Mouse (Mus musculus): ENCODE results near the gene Ear6. TPM values are rescaled to one million over a fixed set of nuclear protein-coding genes. Genes with fewer than 3 reads are reported as not detected.
"Not testable (repeated sequence)": the region's sequence is repeated elsewhere in the genome, so short reads cannot be mapped to it uniquely, and the experiment has no call there.

Gene Ear6
- polyA plus RNA-seq (2015; fragmentation: Nextera tagmentation; extraction: Ambion mirVana), result 6.1 and 12.4 TPM in 2 replicates

DNA sequence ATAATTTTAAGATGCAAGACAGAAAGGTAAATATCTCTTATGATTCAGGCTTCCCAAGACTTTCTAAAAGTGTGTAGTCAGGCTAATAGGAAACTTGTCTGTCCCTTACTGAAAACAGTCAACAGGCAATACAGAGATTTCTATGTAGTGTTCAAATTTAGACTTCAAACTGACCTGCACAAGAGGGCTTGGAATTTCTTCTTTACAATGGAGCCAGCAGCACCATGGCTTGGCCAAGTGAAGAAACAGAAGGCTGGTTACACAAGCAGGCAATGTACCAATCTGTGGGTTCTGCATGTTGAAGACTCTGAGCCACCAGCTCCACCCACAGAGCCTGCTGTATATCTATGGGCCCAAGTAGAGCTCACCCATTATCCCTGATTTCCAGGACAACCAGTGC is at the start of gene Ear6:
Gene Ear6, plus strand, starts transcription at position 301 of the 400 bp plus-strand sequence.
- Histone ChIP-seq H3K9ac (no peak within 1 kb of the TSS), H3K27ac (replicated peaks) (no peak within 1 kb of the TSS), H3K27me3 (no peaks in the 10 kb centered on the region), H3K36me3 (replicated peaks) (no peaks in the 10 kb centered on the region), H3K4me3 (replicated peaks) (no peak within 1 kb of the TSS), H3K4me2 (no peak within 1 kb of the TSS), H3K4me1 (replicated peaks) (no peaks in the 10 kb centered on the region), H3K9me3 (replicated peaks) (no peaks in the 10 kb centered on the region)
- ATAC-seq (ENCODE audit: insufficient read depth), result no peak

DNA sequence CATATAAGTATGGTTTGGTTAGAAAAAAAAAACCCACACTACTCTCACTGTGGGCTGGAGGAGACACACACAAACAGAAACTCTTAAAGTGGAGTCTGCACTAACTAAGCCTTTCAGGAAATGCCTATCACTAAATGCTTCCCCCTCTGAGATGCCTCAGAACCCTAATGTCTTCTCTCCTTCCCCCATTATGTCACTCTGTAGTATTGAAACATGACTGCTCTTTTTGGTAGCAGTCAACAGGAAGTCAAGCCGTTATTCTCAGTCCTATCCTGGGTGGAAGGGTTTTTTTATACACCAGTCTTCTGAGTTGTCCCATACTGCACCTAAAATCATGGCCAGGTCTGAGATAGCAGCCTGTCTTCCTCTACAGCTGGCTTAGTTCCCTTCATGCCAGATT is 26.9 kb upstream of the Ear6 start:
- H3K4me3 ChIP-seq (replicated peaks), result no peak overlapping the region
- no peak overlapping the region for H3K27ac ChIP-seq (replicated peaks)
- no peaks in the 10 kb centered on the region for H3K4me1 ChIP-seq (replicated peaks)
- no peaks in the 10 kb centered on the region for H3K9me3 ChIP-seq (replicated peaks)
- no peak overlapping the region for H3K9ac ChIP-seq
- H3K4me2 ChIP-seq, result no peak overlapping the region
- 16% methylated on average over 1 of the region's 1 CpGs for WGBS (ENCODE audit: insufficient replicate concordance)
- no peaks in the 10 kb centered on the region for H3K36me3 ChIP-seq (replicated peaks)
- ATAC-seq (ENCODE audit: insufficient read depth), result no peak
- H3K27me3 ChIP-seq, result no peaks in the 10 kb centered on the region

GRCm38 (mm10) chr14:51827842-51828241 is 25.7 kb upstream of the Ear6 start:
- not testable (repeated sequence) for H3K4me1 ChIP-seq (replicated peaks); H3K9me3 ChIP-seq (replicated peaks); H3K4me3 ChIP-seq (replicated peaks); H3K9ac ChIP-seq; H3K27me3 ChIP-seq; H3K4me2 ChIP-seq; H3K27ac ChIP-seq (replicated peaks); ATAC-seq (ENCODE audit: insufficient read depth); H3K36me3 ChIP-seq (replicated peaks)
- 20% methylated on average over 5 of the region's 5 CpGs for WGBS (ENCODE audit: insufficient replicate concordance)

GRCm38 (mm10) chr14:51829188-51829587 is 24.3 kb upstream of the Ear6 start:
- no peak for ATAC-seq (ENCODE audit: insufficient read depth)
- Histone ChIP-seq H3K4me2 (no peak overlapping the region), H3K9me3 (replicated peaks) (no peaks in the 10 kb centered on the region), H3K27ac (replicated peaks) (no peak overlapping the region), H3K9ac (no peak overlapping the region), H3K4me3 (replicated peaks) (no peak overlapping the region), H3K36me3 (replicated peaks) (no peaks in the 10 kb centered on the region), H3K27me3 (no peaks in the 10 kb centered on the region), H3K4me1 (replicated peaks) (no peaks in the 10 kb centered on the region)
- 64% methylated on average over 6 of the region's 6 CpGs for WGBS (ENCODE audit: insufficient replicate concordance)

- not testable (repeated sequence) for ATAC-seq (ENCODE audit: insufficient read depth); H3K4me2 ChIP-seq; H3K36me3 ChIP-seq (replicated peaks); H3K9ac ChIP-seq; H3K27me3 ChIP-seq; H3K4me3 ChIP-seq (replicated peaks); H3K4me1 ChIP-seq (replicated peaks); H3K9me3 ChIP-seq (replicated peaks); H3K27ac ChIP-seq (replicated peaks)
- 18% methylated on average over 2 of the region's 2 CpGs for WGBS (ENCODE audit: insufficient replicate concordance)
These were observed 15.0 kb upstream of the Ear6 start for GRCm38 (mm10) chr14:51838480-51838879.

- Histone ChIP-seq H3K9me3 (replicated peaks) (no peaks in the 10 kb centered on the region), H3K36me3 (replicated peaks) (no peaks in the 10 kb centered on the region), H3K4me3 (replicated peaks) (no peak overlapping the region), H3K4me2 (no peak overlapping the region), H3K9ac (no peak overlapping the region), H3K27me3 (no peaks in the 10 kb centered on the region), H3K27ac (replicated peaks) (no peak overlapping the region), H3K4me1 (replicated peaks) (no peaks in the 10 kb centered on the region)
- ATAC-seq (ENCODE audit: insufficient read depth), result no peak
- WGBS (ENCODE audit: insufficient replicate concordance), result 26% methylated on average over 1 of the region's 1 CpGs
These were observed 11.2 kb upstream of the Ear6 start for GRCm38 (mm10) chr14:51842250-51842649.

GRCm38 (mm10) chr14:51842781-51843180 is 10.7 kb upstream of the Ear6 start:
- ATAC-seq (ENCODE audit: insufficient read depth), result no peak
- Histone ChIP-seq H3K27ac (replicated peaks) (no peak overlapping the region), H3K4me3 (replicated peaks) (no peak overlapping the region), H3K4me1 (replicated peaks) (no peaks in the 10 kb centered on the region), H3K9ac (no peak overlapping the region), H3K9me3 (replicated peaks) (no peaks in the 10 kb centered on the region), H3K36me3 (replicated peaks) (no peaks in the 10 kb centered on the region), H3K4me2 (no peak overlapping the region), H3K27me3 (no peaks in the 10 kb centered on the region)
- 48% methylated on average over 2 of the region's 2 CpGs for WGBS (ENCODE audit: insufficient replicate concordance)

GRCm38 (mm10) chr14:51843882-51844281 is 9.6 kb upstream of the Ear6 start:
- ATAC-seq (ENCODE audit: insufficient read depth), result no peak
- no peak overlapping the region for H3K4me2 ChIP-seq
- no peaks in the 10 kb centered on the region for H3K9me3 ChIP-seq (replicated peaks)
- H3K4me3 ChIP-seq (replicated peaks), result no peak overlapping the region
- H3K36me3 ChIP-seq (replicated peaks), result no peaks in the 10 kb centered on the region
- no peak overlapping the region for H3K27ac ChIP-seq (replicated peaks)
- no peaks in the 10 kb centered on the region for H3K27me3 ChIP-seq
- H3K9ac ChIP-seq, result no peak overlapping the region
- no peaks in the 10 kb centered on the region for H3K4me1 ChIP-seq (replicated peaks)

DNA sequence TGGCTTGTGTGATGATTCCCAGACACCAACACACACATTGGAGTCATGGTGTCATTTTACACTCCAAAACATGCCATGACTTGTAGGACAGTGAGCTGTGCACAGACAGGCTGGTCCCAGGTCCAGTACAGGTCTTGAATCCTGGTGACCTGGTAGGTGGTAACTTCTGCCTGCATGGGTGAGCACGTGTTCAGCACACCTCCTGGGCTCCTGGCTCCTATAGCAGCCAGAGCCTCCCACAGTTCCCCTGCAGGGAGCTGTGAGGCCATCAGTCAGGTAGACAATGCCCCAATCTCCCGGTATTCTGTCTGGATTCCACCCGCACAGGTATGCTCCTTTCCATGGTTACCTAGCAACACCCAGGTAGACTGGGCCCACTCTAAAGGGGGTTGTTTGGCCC is 6.9 kb upstream of the Ear6 start:
- Histone ChIP-seq H3K9ac (no peak overlapping the region), H3K27me3 (no peaks in the 10 kb centered on the region), H3K4me3 (replicated peaks) (no peak overlapping the region), H3K36me3 (replicated peaks) (no peaks in the 10 kb centered on the region), H3K4me1 (replicated peaks) (no peaks in the 10 kb centered on the region), H3K27ac (replicated peaks) (no peak overlapping the region), H3K4me2 (no peak overlapping the region), H3K9me3 (replicated peaks) (no peaks in the 10 kb centered on the region)
- ATAC-seq (ENCODE audit: insufficient read depth), result no peak
- 59% methylated on average over 3 of the region's 3 CpGs for WGBS (ENCODE audit: insufficient replicate concordance)

GRCm38 (mm10) chr14:51851006-51851405 is 2.5 kb upstream of the Ear6 start:
- not testable (repeated sequence) for H3K9me3 ChIP-seq (replicated peaks); H3K4me3 ChIP-seq (replicated peaks); ATAC-seq (ENCODE audit: insufficient read depth); H3K27me3 ChIP-seq; H3K36me3 ChIP-seq (replicated peaks); H3K9ac ChIP-seq; H3K4me2 ChIP-seq; H3K4me1 ChIP-seq (replicated peaks); H3K27ac ChIP-seq (replicated peaks)
- 31% methylated on average over 3 of the region's 3 CpGs for WGBS (ENCODE audit: insufficient replicate concordance)

DNA sequence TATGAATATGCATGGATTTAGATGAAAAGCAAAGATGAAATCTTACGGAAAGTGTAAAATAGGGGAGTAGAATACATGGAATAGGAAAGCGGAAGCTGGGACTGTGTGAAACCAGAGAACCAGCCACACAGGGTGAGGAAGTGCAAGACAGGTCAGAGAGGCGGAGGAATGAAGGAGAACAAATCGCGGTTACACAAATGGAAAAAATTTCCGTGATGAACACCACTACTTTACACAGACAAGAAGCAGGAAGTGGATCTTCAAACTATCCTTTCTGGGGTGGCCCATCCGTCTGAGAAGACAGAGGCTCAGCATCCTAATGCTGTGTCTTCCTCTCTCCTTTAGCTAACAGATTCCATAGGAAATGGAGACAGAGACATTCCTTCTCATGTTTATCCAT is 1.8 kb downstream of the Ear6 start:
- not testable (repeated sequence) for H3K9me3 ChIP-seq (replicated peaks); H3K9ac ChIP-seq; ATAC-seq (ENCODE audit: insufficient read depth); H3K4me2 ChIP-seq; H3K4me3 ChIP-seq (replicated peaks); H3K4me1 ChIP-seq (replicated peaks); H3K36me3 ChIP-seq (replicated peaks); H3K27me3 ChIP-seq; H3K27ac ChIP-seq (replicated peaks)
- WGBS (ENCODE audit: insufficient replicate concordance), result 50% methylated on average over 7 of the region's 7 CpGs

- H3K4me2 ChIP-seq; H3K9ac ChIP-seq; H3K36me3 ChIP-seq (replicated peaks); H3K27me3 ChIP-seq; ATAC-seq (ENCODE audit: insufficient read depth); H3K9me3 ChIP-seq (replicated peaks); H3K4me1 ChIP-seq (replicated peaks); H3K27ac ChIP-seq (replicated peaks); H3K4me3 ChIP-seq (replicated peaks): not testable (repeated sequence)
- WGBS (ENCODE audit: insufficient replicate concordance), result 4% methylated on average over 1 of the region's 1 CpGs
These were observed 10.1 kb downstream of the Ear6 start for GRCm38 (mm10) chr14:51863603-51864002.

All from liver, embryonic 15.5 days (tissue).